Mouse (Mus musculus): Measurements from ENCODE around the gene Fam72a. TPM values are rescaled to one million over a fixed set of nuclear protein-coding genes. Genes with fewer than 3 reads are reported as not detected.

Fam72a gene
- total RNA-seq, 2 experiments from 2014 or later = 0.96 to 1.3 TPM

DNA sequence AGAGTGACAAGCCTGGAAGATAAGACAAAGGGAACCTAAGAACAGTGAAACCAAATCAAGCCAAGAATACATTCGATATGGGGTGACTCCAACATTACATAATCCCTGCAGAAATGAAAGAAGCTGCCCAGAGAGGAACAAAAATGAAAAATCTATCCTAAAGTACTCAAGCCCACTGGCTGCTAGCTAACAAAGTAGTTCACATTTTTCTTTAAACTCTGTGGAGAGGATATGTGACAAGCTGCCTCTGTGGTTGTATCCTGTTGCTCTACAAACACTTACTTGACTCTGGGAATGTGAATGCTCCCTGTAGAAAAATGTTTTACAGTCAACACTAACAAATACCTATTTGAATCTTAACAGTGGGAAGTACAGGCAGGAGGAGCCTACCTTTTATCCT, 26.0 kb upstream of the Fam72a start:
- Histone ChIP-seq H3K4me3 (no peak overlapping the region), H3K27ac (no peak overlapping the region)
- intact Hi-C loops (cut with DNase I) = no loop called here
- TF ChIP-seq CTCF (IDR thresholded peaks at IDR 0.05) = no peak
- DNase-seq (ENCODE audit: extremely low spot score in 1 of 2, low spot score in 2 of 2) = no peak

DNA sequence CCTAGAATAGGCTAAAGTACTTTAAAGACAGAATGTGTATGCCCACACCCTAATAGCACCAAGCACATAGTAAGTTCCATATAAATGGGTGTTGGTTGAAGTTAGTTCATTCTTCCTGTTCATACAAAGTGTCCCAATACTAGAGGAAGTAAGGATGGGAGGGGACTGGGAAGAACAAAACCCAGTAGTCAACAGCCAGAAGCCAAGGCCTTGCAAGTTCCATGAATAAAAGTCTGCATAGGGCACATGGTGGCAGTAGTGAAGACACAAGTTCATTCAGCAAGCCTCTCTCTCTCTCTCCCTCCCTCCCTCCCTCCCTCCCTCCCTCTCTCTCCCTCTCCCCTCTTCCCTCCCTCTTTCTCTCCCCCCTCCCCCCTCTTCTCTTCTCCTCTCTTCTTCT, 16.6 kb upstream of the Fam72a start:
- no peak for DNase-seq (ENCODE audit: extremely low spot score in 1 of 2, low spot score in 2 of 2)
- H3K27ac ChIP-seq = no peak overlapping the region
- no peak overlapping the region for H3K4me3 ChIP-seq
- intact Hi-C loops (cut with DNase I) = no loop called here
- TF ChIP-seq CTCF (IDR thresholded peaks at IDR 0.05) = no peak

DNA sequence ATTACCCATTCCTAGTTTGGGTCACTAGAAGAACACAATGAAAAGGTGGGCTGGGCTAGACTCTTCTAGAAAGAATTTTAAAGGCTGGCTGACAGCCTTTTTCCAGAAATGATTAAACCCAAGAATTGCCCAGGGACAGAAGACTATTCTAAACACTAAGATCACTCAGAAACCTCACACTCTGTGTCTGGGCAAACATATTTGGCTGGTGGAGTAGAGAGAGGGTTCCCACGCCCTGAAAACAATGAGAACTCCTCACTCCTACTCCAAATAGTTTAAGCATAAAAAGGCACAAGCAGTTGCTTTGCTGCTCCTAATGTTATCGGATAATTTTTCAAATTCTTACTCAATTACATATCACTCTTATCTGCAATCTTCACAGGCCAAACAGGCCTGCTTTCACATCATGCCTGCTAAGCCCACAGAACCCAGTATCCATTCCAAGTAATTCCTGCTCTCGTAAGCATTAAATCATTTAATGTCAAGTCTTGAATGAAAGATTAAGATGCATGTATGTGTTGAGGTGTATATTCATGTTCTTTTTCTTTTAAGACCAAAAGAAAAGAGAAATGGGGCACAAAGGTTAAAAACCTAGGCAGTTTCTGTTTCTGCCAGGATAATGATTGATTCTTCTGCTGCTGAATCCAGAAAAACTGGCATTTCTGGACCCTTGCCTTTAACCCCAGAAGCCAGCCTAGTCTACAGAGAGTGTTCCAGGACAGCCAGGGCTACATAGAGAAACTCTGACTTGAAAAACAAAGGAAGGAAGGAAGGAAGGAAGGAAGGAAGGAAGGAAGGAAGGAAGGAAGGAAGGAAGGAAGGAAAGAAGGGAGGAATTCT, 15.8 kb upstream of the Fam72a start:
- H3K27ac ChIP-seq = no peak overlapping the region
- no peak for TF ChIP-seq CTCF (IDR thresholded peaks at IDR 0.05)
- DNase-seq (ENCODE audit: extremely low spot score in 1 of 2, low spot score in 2 of 2) = no peak
- no peak overlapping the region for H3K4me3 ChIP-seq
- intact Hi-C loops (cut with DNase I) = no loop called here

DNA sequence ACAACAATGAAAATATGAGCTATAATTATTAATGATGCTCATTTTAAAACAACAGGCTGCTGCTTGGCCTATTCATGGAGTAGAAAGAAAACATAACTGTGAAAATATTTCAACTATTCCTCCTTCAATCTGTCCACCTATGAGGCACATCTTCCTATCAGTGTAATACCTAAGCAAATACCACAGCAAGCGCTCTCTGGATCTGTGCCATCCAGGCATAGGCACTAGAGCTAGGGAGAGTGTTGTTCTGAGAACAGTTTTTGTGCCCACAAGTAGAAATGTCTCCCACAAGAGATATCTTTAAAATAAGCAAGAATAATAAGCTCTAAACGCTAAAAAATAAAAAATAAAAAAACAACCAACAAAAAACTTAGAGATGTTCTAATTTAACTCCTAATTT, 14.6 kb upstream of the Fam72a start:
- no peak for TF ChIP-seq CTCF (IDR thresholded peaks at IDR 0.05)
- DNase-seq (ENCODE audit: extremely low spot score in 1 of 2, low spot score in 2 of 2) = no peak
- intact Hi-C loops (cut with DNase I) = no loop called here
- Histone ChIP-seq H3K4me3 (no peak overlapping the region), H3K27ac (no peak overlapping the region)

DNA sequence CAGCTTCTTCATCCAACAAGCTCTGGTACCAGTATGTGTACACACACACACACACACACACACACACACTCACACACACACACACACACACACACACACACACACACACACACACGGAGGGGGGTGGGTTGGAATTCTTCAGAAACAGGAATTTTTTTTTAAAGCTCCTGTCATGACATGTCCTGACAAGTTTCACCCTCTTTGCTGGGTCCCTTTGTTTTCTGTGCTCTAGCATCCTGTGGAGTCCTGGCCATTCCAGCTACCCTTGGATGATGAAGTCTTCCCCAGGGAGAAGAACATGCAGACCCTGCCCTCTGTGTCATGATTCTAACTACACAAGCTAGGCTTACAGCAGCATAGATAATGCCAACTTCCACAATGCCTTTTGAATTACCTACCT, 13.5 kb upstream of the Fam72a start:
- DNase-seq (ENCODE audit: extremely low spot score in 1 of 2, low spot score in 2 of 2) = no peak
- intact Hi-C loops (cut with DNase I) = no loop called here
- H3K27ac ChIP-seq = no peak overlapping the region
- H3K4me3 ChIP-seq = no peak overlapping the region
- no peak for TF ChIP-seq CTCF (IDR thresholded peaks at IDR 0.05)

DNA sequence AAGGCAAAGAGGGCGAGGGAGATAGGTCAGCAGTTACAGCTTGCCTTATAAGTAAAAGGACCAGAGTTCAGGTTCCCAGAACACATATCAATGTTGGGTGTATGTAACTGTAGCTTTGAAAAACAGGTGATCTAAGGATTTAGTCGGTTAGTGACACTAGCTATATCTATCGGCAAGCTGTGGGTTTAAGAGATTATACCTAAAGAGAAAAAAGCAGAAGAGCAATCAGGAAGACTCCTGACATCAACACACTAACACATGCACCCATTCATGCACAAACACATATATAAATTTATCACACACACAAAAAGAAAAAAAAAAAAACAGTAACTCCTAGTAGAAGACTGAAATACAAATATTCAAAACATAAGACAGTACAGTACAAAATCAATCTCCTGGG, 11.1 kb upstream of the Fam72a start:
- no peak for TF ChIP-seq CTCF (IDR thresholded peaks at IDR 0.05)
- no peak for DNase-seq (ENCODE audit: extremely low spot score in 1 of 2, low spot score in 2 of 2)
- intact Hi-C loops (cut with DNase I) = no loop called here
- no peak overlapping the region for H3K27ac ChIP-seq
- H3K4me3 ChIP-seq = no peak overlapping the region

DNA sequence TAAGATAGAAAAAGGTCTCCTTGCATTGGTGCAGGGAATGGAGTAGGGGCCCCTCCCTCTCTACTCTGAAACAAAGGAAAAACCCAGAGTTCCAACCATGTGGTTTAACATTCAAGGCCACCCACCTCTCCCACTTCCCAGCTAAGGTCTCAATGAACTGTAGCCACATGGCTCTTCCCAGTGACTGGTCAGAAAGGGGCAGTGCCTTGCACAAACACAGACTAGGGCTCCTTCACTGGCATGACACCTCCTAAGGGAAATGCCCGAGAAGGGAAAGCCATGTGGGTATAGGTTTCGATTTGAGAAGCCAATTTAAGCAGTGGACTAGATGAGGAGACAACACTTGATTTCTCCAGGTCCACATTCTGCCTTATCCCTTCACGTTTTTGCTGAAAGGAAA, 3.9 kb upstream of the Fam72a start:
- intact Hi-C loops (cut with DNase I) = loop anchor here (2.0 to 10.0 kb wide), 2 partner anchors 27 to 189 kb away; no protein-coding TSS in a partner anchor
- TF ChIP-seq CTCF (IDR thresholded peaks at IDR 0.05) = no peak
- DNase-seq (ENCODE audit: extremely low spot score in 1 of 2, low spot score in 2 of 2) = no peak
- H3K27ac ChIP-seq = peak overlapping the region; percentile 87; the same call in 1 of the 2 replicates
- peak overlapping the region; percentile 92 for H3K4me3 ChIP-seq

DNA sequence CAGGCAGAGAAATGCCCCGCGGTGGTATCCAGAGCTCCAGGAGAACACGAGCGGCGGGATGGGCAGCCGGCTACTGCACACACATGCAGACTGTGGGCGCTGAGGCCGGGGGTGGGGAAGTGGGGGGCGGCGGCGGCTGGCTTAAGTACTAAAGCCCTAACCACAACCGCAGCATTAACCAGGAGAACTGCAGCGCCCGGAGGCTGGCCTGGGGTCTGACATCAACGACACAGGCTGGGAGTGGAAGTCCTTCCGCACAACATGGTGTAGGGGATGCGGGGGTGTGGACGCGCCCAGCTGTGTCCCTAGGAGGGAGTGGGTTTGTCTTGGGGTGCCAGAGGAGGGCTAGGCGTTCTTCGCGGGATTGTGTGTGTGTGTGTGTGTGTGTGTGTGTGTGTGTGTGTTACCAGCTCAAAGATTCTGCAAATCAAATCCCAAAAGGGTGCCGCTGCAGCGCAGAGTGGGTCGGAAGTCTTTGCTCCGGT, 2.6 kb upstream of the Fam72a start:
- H3K4me3 ChIP-seq = peak overlapping the region; percentile 92
- TF ChIP-seq CTCF (IDR thresholded peaks at IDR 0.05) = no peak
- H3K27ac ChIP-seq = peak overlapping the region; percentile 87
- intact Hi-C loops (cut with DNase I) = loop anchor here (5.0 to 10.0 kb wide), 3 partner anchors 43 to 233 kb away; no protein-coding TSS in a partner anchor
- peak; percentile 45 to 49 for DNase-seq (ENCODE audit: extremely low spot score in 1 of 2, low spot score in 2 of 2)

DNA sequence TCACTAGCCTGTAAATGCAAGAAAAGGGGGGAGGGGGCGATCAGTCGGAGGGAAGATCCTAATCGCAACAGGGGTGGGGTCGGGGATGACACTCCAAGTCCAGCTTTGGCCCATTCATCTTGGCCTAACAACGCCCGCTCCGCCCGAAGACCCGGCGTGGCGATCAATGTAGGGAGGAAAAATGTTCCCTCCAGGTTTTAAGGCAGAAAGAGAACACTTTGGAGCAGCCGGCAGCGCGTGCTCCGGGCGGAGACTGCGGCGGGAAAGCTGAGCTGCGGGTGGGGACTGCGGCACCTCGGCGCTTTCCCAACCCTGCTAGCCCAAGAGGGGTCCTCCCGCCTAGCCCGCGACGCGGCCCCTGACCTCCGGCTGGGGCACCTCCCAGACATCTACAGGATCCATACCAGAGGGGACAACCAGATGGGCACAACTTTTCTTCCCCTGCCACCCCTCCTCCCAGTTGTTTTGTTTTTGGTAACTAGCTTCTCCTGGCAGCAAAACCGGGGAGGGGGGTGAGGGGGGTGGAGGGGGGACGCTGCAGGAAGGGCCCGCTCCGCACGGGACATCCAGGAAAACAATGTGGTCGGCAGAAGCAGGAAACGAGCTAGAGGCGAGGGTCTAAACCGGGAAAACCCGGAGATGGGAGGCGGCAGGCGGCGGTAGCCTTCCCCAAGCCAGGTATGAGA, 2.0 kb upstream of the Fam72a start:
- H3K27ac ChIP-seq = peak overlapping the region; percentile 96
- H3K4me3 ChIP-seq = peak overlapping the region; percentile 92
- no peak for TF ChIP-seq CTCF (IDR thresholded peaks at IDR 0.05)
- peak; percentile 46 to 52 for DNase-seq (ENCODE audit: extremely low spot score in 1 of 2, low spot score in 2 of 2)
- intact Hi-C loops (cut with DNase I) = loop anchor here (2.0 to 10.0 kb wide), 4 partner anchors 43 to 233 kb away; no protein-coding TSS in a partner anchor

DNA sequence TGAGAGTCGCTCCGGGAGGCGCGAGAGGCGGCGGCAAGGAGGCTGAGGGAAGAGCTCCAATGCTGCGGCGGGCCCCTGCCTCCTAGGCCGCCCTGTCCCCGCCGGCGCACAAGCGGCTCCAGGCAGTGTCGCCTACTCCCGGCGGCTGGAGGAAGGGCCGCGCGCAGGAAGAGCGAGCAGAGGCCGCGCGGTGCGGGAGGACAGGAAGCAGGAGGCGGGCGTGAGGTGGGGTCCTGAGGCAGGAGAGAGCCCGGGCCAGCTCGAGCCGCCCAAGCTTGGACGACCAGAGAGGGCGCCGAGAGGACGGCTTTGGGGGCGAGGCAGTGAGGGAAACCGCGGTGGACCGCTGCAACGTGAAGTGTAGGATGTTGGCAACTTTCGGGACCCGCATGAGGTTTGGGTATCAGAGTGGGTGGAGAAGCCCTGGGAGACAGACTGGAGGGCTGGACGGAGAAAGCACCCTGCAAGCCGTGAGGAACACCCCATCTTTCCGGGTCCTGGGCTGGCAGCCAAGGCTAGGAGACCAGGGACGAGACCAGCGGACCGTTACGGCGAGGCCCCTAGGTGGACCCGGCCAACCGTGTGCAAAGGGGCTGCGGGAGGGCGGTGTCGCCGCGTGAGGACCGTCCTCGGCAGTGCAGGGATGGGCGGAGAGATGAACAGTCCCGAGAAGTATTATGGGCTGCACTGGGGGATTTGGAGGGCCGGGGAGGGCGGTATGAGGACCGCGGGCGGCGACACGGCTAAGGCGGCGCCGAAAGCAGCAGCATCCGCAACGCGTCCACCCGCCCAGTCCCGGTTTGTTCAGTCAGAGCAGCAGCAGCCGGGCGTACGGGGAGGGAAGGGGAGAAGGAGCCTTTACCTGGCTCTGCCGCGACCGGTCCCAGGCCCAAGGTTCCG, 1.1 kb upstream of the Fam72a start:
- peak; percentile 25 for TF ChIP-seq CTCF (IDR thresholded peaks at IDR 0.05)
- H3K4me3 ChIP-seq = peak overlapping the region; percentile 92
- intact Hi-C loops (cut with DNase I) = loop anchor here (2.0 to 10.0 kb wide), 4 partner anchors 44 to 234 kb away; no protein-coding TSS in a partner anchor
- H3K27ac ChIP-seq = peak overlapping the region; percentile 96
- peak; percentile 64 to 68 for DNase-seq (ENCODE audit: extremely low spot score in 1 of 2, low spot score in 2 of 2)

DNA sequence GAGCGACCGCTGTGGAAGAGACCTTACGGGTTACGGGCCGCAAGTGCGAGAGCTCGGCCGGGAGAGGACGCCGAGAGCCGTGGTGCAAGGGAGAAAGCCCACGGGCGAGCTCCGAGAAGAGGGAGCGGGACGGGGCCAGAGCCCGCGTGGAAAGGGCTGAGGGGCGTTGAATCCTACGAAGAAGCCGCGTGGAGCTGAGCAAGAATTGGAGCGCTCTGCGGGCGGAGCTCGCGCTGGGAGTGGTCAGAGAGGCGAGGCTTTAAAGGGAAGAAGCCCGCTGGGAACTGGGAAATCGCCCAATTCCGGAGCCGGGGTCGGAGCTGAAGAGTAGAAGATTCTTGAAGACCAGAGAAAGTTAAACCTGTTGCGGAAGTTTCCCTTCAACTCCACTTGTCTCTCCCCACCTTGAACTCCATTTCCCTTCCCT, 391 bp downstream of the Fam72a start:
- intact Hi-C loops (cut with DNase I) = loop anchor here (5.0 to 10.0 kb wide), 3 partner anchors 46 to 236 kb away; no protein-coding TSS in a partner anchor
- no peak for TF ChIP-seq CTCF (IDR thresholded peaks at IDR 0.05)
- Histone ChIP-seq H3K27ac (peak overlapping the region; percentile 29), H3K4me3 (peak overlapping the region; percentile 66)
- DNase-seq (ENCODE audit: extremely low spot score in 1 of 2, low spot score in 2 of 2) = peak; percentile 35 to 54

Measured in left cerebral cortex, adult 2 months (tissue).